Mouse (Mus musculus): ENCODE data around the gene Tmem253. TPM values are rescaled to one million over a fixed set of nuclear protein-coding genes. Genes with fewer than 3 reads are reported as not detected.

Gene Tmem253
- polyA plus RNA-seq (2014; fragmentation: Illumina TruSeq; extraction: RNeasy Lipid Tissue Mini Kit (QIAGEN cat#74804); ENCODE audit: low read depth, low replicate concordance), result not detected

DNA sequence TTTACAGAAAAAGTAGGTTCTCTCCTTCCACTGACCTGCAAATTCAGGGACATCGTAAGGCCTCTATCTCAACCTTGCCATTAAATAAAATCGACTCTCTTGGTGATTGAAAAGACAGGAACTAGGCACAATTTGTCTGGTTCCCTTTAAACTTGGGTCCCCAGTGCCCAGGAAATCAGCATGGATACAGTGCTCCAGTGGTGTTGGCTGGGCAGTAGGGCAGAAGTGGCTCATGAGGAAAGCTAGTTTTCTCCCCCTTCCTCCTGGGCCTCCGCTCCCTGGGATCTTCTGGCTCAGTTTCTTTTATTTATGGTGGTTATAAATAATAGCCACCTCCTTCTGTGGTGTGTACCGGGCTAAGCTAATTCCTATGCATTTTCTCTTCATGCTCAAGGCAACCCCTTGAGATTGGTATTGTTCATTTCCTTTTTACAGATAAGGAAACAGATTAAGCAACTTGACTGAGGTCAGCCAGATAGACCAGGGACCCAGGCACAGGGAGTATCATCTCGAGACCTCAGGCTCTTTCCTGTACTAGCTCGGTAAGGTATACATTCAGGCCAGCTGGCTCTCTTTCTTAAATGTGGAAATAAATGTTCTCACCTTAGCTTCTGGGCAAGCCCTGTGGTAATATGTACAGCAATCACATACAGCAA is at the start of gene Tmem253:
Tmem253 (plus strand) TSS at position 214 of the 656 bp plus-strand sequence.

DNA sequence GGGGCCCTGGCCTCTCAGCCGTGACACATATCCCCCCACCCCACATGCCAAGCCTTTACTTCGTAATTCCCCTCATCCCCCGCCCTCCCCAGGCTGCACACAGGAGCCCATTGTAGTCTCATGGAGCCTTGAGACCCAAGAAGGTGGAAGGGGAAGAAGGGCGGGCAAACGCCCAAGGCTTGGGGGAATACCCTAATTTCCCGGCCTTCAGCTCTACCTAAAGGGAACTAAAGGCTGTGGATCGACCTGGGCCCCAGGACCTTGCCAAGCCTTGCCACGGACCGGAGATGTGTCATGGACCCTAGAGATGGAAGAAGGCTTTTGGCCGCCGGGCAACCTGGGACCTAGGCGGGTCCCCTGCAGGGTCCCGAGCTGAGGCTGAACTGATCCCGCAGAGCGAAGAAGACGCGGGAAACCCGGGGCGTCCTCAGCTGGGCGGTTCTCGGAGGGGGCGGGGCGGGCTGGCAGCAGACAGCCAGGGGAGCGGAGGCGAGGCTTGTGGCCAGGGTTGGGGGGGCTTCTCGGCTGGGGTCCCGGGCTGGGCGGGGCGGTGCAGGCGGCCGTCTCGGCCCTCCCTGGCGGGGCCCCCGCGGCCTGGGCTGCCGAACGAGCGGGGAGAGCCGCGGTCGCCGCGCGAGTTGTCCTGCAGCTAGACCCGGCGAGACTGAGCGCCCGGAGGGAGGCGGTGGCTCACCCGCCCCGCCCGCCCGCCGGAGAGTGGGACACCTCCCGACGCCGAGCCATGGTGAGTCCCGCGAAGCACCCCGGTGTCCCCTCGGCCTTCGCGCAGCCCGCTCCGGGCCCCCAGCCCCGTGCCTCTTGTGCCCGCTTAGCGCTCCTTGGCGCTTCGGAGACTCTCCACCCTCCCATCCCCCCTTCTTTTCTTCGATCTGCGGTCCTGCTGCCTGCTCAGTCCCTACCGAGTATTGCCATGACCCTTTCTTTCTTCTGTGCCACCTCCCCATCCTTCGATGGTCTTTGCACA is 30.9 kb upstream of the Tmem253 start, which contains the start of gene Arhgef40:
Arhgef40 (plus strand) TSS at position 473 of the 985 bp plus-strand sequence.

DNA sequence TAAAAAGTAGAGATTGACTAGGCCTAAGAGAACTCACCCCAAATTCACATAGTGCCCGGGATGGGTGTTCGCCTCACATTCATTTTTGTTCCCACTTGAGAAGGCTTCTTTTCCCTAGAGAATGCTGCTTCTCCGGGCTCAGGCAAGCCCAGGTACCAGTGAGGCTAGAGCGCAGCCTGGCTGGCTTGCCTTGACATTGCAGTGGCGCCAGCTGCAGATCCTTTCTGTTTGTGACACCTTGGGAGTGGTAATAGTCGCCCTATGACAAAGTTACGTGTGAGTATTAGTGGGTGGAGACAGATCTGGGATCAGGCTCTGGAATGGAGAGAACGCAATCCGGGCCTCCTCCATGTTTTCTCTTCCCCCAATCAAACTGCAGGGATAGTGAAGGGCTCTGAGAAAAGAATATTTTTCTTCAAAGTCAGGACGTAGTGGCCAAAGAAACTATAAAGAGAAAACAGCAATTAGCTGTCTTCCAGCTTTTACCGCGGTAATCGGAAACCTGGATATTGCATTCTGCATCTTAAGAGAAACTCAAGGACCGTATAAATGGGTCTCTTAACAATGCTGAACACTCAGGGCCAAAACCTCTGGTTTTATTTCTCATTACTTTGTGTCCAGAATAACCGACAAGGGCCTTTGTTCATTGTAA is 5.2 kb downstream of the Tmem253 start, which contains the start of gene Zfp219:
Zfp219 (minus strand) TSS at position 248 of the 652 bp plus-strand sequence.

DNA sequence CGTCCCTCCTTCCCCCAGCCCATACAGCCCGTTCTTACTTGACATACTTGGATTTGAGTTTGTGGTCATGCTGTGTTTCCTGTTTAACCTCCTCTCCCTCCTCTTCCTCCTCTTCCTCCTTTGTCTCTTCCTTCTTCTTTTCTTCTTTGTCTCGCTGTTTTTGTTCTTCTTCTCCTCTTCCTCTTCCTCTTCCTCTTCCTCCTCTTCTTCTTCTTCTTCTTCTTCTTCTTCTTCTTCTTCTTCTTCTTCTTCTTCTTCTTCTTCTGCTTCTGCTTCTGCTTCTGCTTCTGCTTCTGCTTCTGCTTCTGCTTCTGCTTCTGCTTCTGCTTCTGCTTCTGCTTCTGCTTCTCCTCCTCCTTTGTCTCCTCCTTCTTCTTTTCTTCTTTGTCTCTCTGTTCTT is 26.9 kb downstream of the Tmem253 start, which contains the start of gene Olfr221:
Olfr221 (minus strand) TSS at position 101 of the 400 bp plus-strand sequence.

Other genes with a start within 250 kb of the Tmem253 start
- not detected for gene Ang4, start 242.1 kb upstream of the Tmem253 start, polyA plus RNA-seq (2014; fragmentation: Illumina TruSeq; extraction: RNeasy Lipid Tissue Mini Kit (QIAGEN cat#74804); ENCODE audit: low read depth, low replicate concordance)
- gene AY358078, start 215.6 kb upstream of the Tmem253 start, polyA plus RNA-seq (2014; fragmentation: Illumina TruSeq; extraction: RNeasy Lipid Tissue Mini Kit (QIAGEN cat#74804); ENCODE audit: low read depth, low replicate concordance), result not detected
- not detected for gene Ear6, start 162.0 kb upstream of the Tmem253 start, polyA plus RNA-seq (2014; fragmentation: Illumina TruSeq; extraction: RNeasy Lipid Tissue Mini Kit (QIAGEN cat#74804); ENCODE audit: low read depth, low replicate concordance)
- gene Mettl17, start 130.8 kb upstream of the Tmem253 start, polyA plus RNA-seq (2014; fragmentation: Illumina TruSeq; extraction: RNeasy Lipid Tissue Mini Kit (QIAGEN cat#74804); ENCODE audit: low read depth, low replicate concordance), result 4.6 TPM
- gene Slc39a2, start 122.8 kb upstream of the Tmem253 start, polyA plus RNA-seq (2014; fragmentation: Illumina TruSeq; extraction: RNeasy Lipid Tissue Mini Kit (QIAGEN cat#74804); ENCODE audit: low read depth, low replicate concordance), result 0.77 TPM
- 2,741 TPM for gene Ndrg2, start 101.5 kb upstream of the Tmem253 start, polyA plus RNA-seq (2014; fragmentation: Illumina TruSeq; extraction: RNeasy Lipid Tissue Mini Kit (QIAGEN cat#74804); ENCODE audit: low read depth, low replicate concordance)
- gene Tppp2, start 97.2 kb upstream of the Tmem253 start, polyA plus RNA-seq (2014; fragmentation: Illumina TruSeq; extraction: RNeasy Lipid Tissue Mini Kit (QIAGEN cat#74804); ENCODE audit: low read depth, low replicate concordance), result not detected
- gene Rnase13, start 92.9 kb upstream of the Tmem253 start, polyA plus RNA-seq (2014; fragmentation: Illumina TruSeq; extraction: RNeasy Lipid Tissue Mini Kit (QIAGEN cat#74804); ENCODE audit: low read depth, low replicate concordance), result not detected
- gene Arhgef40, start 30.9 kb upstream of the Tmem253 start, polyA plus RNA-seq (2014; fragmentation: Illumina TruSeq; extraction: RNeasy Lipid Tissue Mini Kit (QIAGEN cat#74804); ENCODE audit: low read depth, low replicate concordance), result 2.0 TPM
- gene Zfp219, start 5.1 kb downstream of the Tmem253 start, polyA plus RNA-seq (2014; fragmentation: Illumina TruSeq; extraction: RNeasy Lipid Tissue Mini Kit (QIAGEN cat#74804); ENCODE audit: low read depth, low replicate concordance), result 1.1 TPM
- gene Olfr221, start 26.8 kb downstream of the Tmem253 start, polyA plus RNA-seq (2014; fragmentation: Illumina TruSeq; extraction: RNeasy Lipid Tissue Mini Kit (QIAGEN cat#74804); ENCODE audit: low read depth, low replicate concordance), result not detected
- gene Hnrnpc, start 88.4 kb downstream of the Tmem253 start, polyA plus RNA-seq (2014; fragmentation: Illumina TruSeq; extraction: RNeasy Lipid Tissue Mini Kit (QIAGEN cat#74804); ENCODE audit: low read depth, low replicate concordance), result 162 TPM
- gene Rpgrip1, start 95.0 kb downstream of the Tmem253 start, polyA plus RNA-seq (2014; fragmentation: Illumina TruSeq; extraction: RNeasy Lipid Tissue Mini Kit (QIAGEN cat#74804); ENCODE audit: low read depth, low replicate concordance), result 0.48 TPM
- gene Supt16, start 181.8 kb downstream of the Tmem253 start, polyA plus RNA-seq (2014; fragmentation: Illumina TruSeq; extraction: RNeasy Lipid Tissue Mini Kit (QIAGEN cat#74804); ENCODE audit: low read depth, low replicate concordance), result 16.4 TPM
- 10.4 TPM for gene Chd8, start 242.1 kb downstream of the Tmem253 start, polyA plus RNA-seq (2014; fragmentation: Illumina TruSeq; extraction: RNeasy Lipid Tissue Mini Kit (QIAGEN cat#74804); ENCODE audit: low read depth, low replicate concordance)